Mouse (Mus musculus) myocyte (in vitro differentiated cells): ENCODE results near the gene Hephl1. TPM values are rescaled to one million over a fixed set of nuclear protein-coding genes. Genes with fewer than 3 reads are reported as not detected.

Source experiments
- H3K27me3 ChIP-seq: one replicate; pipeline ENCODE4 v1.6.1; 2011; ENCODE audit not compliant: control insufficient read depth, insufficient read depth, insufficient read length
- H3K36me3 ChIP-seq: one replicate; pipeline ENCODE4 v1.6.1; 2011; ENCODE audit not compliant: control insufficient read depth, insufficient read depth
- H3K4me2 ChIP-seq: one replicate; pipeline ENCODE4 v1.6.1; 2011; ENCODE audit warnings: low read depth, control low read depth
- H3K4me3 ChIP-seq: one replicate; pipeline ENCODE4 v1.5.1; 2011; ENCODE audit warnings: mild to moderate bottlenecking, control low read depth, moderate library complexity
- H3K79me2 ChIP-seq: one replicate; pipeline ENCODE4 v1.6.1; 2011; ENCODE audit not compliant: control insufficient read depth, insufficient read depth
- H3ac ChIP-seq: one replicate; pipeline ENCODE4 v1.6.1; 2011; ENCODE audit not compliant: control insufficient read depth, insufficient read length
- CEBPB ChIP-seq: IDR thresholded peaks from 2 replicates; pipeline ENCODE4 v1.6.1; 2011; ENCODE audit warnings: mild to moderate bottlenecking, moderate library complexity; ENCODE audit not compliant: poor library complexity, insufficient read depth, severe bottlenecking
- E2F4 ChIP-seq: IDR thresholded peaks from one replicate; pipeline ENCODE4 v1.6.1; 2011; ENCODE audit warnings: mild to moderate bottlenecking, control low read depth, moderate library complexity; ENCODE audit not compliant: insufficient read depth
- MAX ChIP-seq: IDR thresholded peaks from one replicate; pipeline ENCODE4 v1.6.1; 2011; ENCODE audit warnings: low read depth, mild to moderate bottlenecking, control low read depth
- MYOD1 ChIP-seq, 3 experiments: IDR thresholded peaks; one replicate each; pipeline ENCODE4 v1.6.1; 2011; ENCODE audit warnings: control low read depth in 2 of 3, low read depth in 2 of 3, mild to moderate bottlenecking in 2 of 3, moderate library complexity in 1 of 3; ENCODE audit not compliant: insufficient read length in 2 of 3, control insufficient read depth in 1 of 3
- MYOG ChIP-seq, 3 experiments: IDR thresholded peaks; one replicate each; pipeline ENCODE4 v1.6.1; 2011; ENCODE audit warnings: control low read depth in 2 of 3, low read depth in 2 of 3, mild to moderate bottlenecking in 2 of 3; ENCODE audit not compliant: insufficient read length in 2 of 3, control insufficient read depth in 1 of 3, insufficient read depth in 1 of 3
- POLR2A ChIP-seq: IDR thresholded peaks from one replicate; pipeline ENCODE4 v1.6.1; 2011; ENCODE audit warnings: low read depth, mild to moderate bottlenecking, control low read depth, moderate library complexity; ENCODE audit not compliant: insufficient read length
- POLR2AphosphoS2 ChIP-seq: IDR thresholded peaks from one replicate; pipeline ENCODE4 v1.6.1; 2011; ENCODE audit warnings: low read depth, control low read depth; ENCODE audit not compliant: insufficient read length
- REST ChIP-seq: IDR thresholded peaks from one replicate; pipeline ENCODE4 v1.6.1; 2011; ENCODE audit warnings: mild to moderate bottlenecking, control low read depth, moderate library complexity; ENCODE audit not compliant: insufficient read depth, insufficient read length
- SRF ChIP-seq: IDR thresholded peaks from one replicate; pipeline ENCODE4 v1.6.1; 2011; ENCODE audit warnings: low read depth; ENCODE audit not compliant: control insufficient read depth, insufficient read length
- TCF12 ChIP-seq: IDR thresholded peaks from one replicate; pipeline ENCODE4 v1.6.1; 2011; ENCODE audit warnings: mild to moderate bottlenecking, control low read depth; ENCODE audit not compliant: poor library complexity, insufficient read depth, severe bottlenecking
- TCF3 ChIP-seq: IDR thresholded peaks from one replicate; pipeline ENCODE4 v1.6.1; 2011; ENCODE audit warnings: low read depth, control low read depth; ENCODE audit not compliant: insufficient read length
- USF1 ChIP-seq: IDR thresholded peaks from one replicate; pipeline ENCODE4 v1.6.1; 2011; ENCODE audit warnings: low read depth, mild to moderate bottlenecking, control low read depth, moderate library complexity
- polyA plus RNA-seq: library from polyadenylated mRNA; unstranded; fragments of >200 nt; fragmentation: generic; extraction: Trizol; gene quantifications from one replicate; pipeline ENCODE4 v1.2.1, GENCODE M21; 2012; ENCODE audit warnings: missing spikeins

Gene Hephl1
- polyA plus RNA-seq, 1 experiment: 10.6 TPM

DNA sequence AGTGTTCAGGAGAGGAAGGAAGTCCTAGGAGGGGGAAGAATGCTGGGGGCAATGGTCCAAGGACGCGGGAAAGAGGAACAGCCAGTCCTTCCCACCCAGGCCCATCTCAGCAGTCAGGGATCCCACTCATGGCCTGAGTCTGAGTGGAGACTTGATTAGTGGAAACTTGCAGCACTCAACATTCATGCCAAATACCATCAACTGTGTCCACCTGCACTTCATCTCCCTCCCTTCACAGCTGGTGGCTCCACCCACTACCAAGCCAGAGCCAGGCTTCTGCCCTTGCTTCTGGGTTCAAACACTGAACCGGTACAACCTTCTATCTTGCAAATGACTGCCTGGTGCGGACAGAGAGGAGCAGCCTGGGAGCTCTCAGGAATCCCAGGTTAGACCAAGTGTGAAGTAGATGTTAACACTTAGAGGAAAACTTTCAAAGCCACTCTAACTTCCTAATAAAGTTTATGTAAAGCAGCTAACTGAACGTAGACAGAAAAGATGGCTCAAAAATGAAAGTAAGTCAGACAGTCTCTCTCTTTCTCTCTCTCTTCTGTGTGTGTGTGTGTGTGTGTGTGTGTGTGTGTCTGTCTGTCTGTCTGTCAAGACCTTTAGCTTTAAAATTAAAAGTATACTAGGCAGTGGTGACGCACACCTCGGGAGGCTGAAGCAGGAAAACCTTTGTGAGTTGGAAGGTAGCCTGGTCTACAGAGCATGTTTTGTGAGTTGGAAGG is 77.2 kb downstream of the Hephl1 start:
- peaks cover 28% of the 10 kb centered on the region for H3K79me2 ChIP-seq
- peaks cover 5% of the 10 kb centered on the region for H3K36me3 ChIP-seq
- H3K27me3 ChIP-seq: no peaks in the 10 kb centered on the region
- no peak for TF ChIP-seq MAX
- TF ChIP-seq SRF: no peak
- TF ChIP-seq MYOG (IDR thresholded peaks at IDR 0.05; ENCODE audit: control insufficient read depth in 1 of 3, insufficient read depth in 1 of 3, insufficient read length in 2 of 3, low read depth in 2 of 3): no peak
- no peak for TF ChIP-seq USF1
- TF ChIP-seq POLR2AphosphoS2: no peak
- TF ChIP-seq CEBPB: no peak
- no peak for TF ChIP-seq REST
- TF ChIP-seq MYOD1 (IDR thresholded peaks at IDR 0.05; ENCODE audit: control insufficient read depth in 1 of 3, insufficient read length in 2 of 3, low read depth in 2 of 3): no peak
- no peak for TF ChIP-seq POLR2A
- TF ChIP-seq E2F4: no peak
- no peak for TF ChIP-seq TCF12
- TF ChIP-seq TCF3: no peak
- no peak overlapping the region for H3K4me3 ChIP-seq
- no peak overlapping the region for H3ac ChIP-seq
- H3K4me2 ChIP-seq: no peak overlapping the region

- H3K79me2 ChIP-seq: peaks cover 28% of the 10 kb centered on the region
- H3K36me3 ChIP-seq: peaks cover 5% of the 10 kb centered on the region
- H3K4me3 ChIP-seq: no peak overlapping the region
- no peak overlapping the region for H3ac ChIP-seq
- TF ChIP-seq MYOG (IDR thresholded peaks at IDR 0.05; ENCODE audit: control insufficient read depth in 1 of 3, insufficient read depth in 1 of 3, insufficient read length in 2 of 3, low read depth in 2 of 3): no peak
- TF ChIP-seq E2F4: no peak
- TF ChIP-seq SRF: no peak
- no peak for TF ChIP-seq POLR2AphosphoS2
- TF ChIP-seq POLR2A: no peak
- TF ChIP-seq MAX: no peak
- TF ChIP-seq MYOD1 (IDR thresholded peaks at IDR 0.05; ENCODE audit: control insufficient read depth in 1 of 3, insufficient read length in 2 of 3, low read depth in 2 of 3): no peak
- no peak for TF ChIP-seq TCF12
- no peak for TF ChIP-seq REST
- no peak for TF ChIP-seq CEBPB
- TF ChIP-seq TCF3: no peak
- TF ChIP-seq USF1: no peak
- peak overlapping the region; percentile 2 for H3K4me2 ChIP-seq
- no peaks in the 10 kb centered on the region for H3K27me3 ChIP-seq
Observed at GRCm38 (mm10) chr9:15033568-15034160, 78.2 kb downstream of the Hephl1 start.

- Histone ChIP-seq H3K27me3 (no peaks in the 10 kb centered on the region), H3K4me2 (no peak overlapping the region), H3K79me2 (peaks cover 25% of the 10 kb centered on the region), H3K4me3 (no peak overlapping the region), H3K36me3 (peaks cover 5% of the 10 kb centered on the region), H3ac (no peak overlapping the region)
- TF ChIP-seq MAX (no peak), MYOD1 (IDR thresholded peaks at IDR 0.05; ENCODE audit: control insufficient read depth in 1 of 3, insufficient read length in 2 of 3, low read depth in 2 of 3) (no peak), POLR2A (no peak), TCF3 (no peak), USF1 (no peak), TCF12 (no peak)
Observed at GRCm38 (mm10) chr9:15032797-15033196, 79.1 kb downstream of the Hephl1 start.

DNA sequence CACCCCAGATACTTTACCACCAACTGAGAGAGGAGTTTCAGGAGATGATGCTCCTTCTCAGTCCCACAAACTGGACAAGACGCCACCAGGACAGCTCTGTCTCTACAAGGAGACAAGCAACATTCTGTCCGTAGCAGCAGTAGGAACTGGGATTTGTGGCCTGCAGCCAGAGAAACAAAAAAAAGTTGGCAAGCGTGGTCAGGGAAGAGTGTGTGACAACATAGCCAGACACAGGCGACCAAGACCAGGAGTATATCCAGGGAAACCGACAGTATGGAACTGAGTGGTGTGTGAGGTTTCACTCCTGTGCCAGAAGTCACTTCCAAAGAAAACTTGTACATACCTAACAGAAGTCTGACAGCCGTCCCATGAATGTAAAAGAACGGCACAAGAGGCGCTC is 81.1 kb downstream of the Hephl1 start:
- Histone ChIP-seq H3K4me2 (no peak overlapping the region), H3K4me3 (no peak overlapping the region), H3ac (no peak overlapping the region), H3K36me3 (peaks cover 5% of the 10 kb centered on the region), H3K79me2 (peaks cover 16% of the 10 kb centered on the region), H3K27me3 (no peaks in the 10 kb centered on the region)
- TF ChIP-seq SRF (no peak), MYOD1 (IDR thresholded peaks at IDR 0.05; ENCODE audit: control insufficient read depth in 1 of 3, insufficient read length in 2 of 3, low read depth in 2 of 3) (no peak), TCF3 (no peak), POLR2A (no peak), POLR2AphosphoS2 (no peak)

DNA sequence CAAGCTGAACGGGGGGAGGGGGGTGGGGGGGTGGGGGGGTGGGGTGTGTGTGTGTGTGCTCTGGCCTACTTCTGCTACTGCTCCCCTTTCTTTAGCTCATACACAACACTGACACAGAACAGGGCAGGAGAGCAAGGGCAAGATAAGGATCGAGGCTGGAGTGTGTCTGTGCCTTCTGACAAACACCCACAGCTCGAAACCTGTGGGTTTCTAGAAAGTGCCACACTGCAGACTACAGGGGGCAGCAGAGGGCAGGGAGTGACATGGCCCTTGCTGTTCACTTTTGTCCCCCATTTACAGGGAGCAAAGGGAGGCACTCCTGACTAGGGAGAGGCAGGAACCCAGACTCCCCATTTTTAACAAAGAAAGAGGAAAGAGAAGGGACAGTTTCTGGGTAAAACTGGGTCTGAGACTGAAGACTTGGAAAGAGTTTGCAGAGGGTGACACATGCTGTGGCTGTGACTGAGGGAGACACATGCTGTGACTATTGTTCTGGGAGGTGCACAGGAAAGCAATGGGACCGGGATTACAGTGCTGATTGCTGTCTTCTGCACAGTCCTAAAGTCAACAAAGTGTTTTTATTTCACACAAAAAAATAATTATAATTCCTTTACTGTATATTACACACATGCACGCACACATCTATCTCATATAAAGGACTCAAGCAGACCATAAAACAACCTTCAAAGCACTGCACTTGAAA is 82.7 kb downstream of the Hephl1 start:
- Histone ChIP-seq H3K79me2 (peaks cover 15% of the 10 kb centered on the region), H3K36me3 (peaks cover 5% of the 10 kb centered on the region), H3K27me3 (no peaks in the 10 kb centered on the region), H3K4me3 (no peak overlapping the region), H3K4me2 (no peak overlapping the region), H3ac (no peak overlapping the region)
- TF ChIP-seq MAX: no peak
